Mouse (Mus musculus): Measurements from ENCODE around the gene Slc34a3.

Slc34a3 gene

GRCm38 (mm10) chr2:25252331-25252730 is 18.2 kb upstream of the Slc34a3 start:
- DNase-seq (ENCODE audit: low spot score in 2 of 2), result no peak

DNA sequence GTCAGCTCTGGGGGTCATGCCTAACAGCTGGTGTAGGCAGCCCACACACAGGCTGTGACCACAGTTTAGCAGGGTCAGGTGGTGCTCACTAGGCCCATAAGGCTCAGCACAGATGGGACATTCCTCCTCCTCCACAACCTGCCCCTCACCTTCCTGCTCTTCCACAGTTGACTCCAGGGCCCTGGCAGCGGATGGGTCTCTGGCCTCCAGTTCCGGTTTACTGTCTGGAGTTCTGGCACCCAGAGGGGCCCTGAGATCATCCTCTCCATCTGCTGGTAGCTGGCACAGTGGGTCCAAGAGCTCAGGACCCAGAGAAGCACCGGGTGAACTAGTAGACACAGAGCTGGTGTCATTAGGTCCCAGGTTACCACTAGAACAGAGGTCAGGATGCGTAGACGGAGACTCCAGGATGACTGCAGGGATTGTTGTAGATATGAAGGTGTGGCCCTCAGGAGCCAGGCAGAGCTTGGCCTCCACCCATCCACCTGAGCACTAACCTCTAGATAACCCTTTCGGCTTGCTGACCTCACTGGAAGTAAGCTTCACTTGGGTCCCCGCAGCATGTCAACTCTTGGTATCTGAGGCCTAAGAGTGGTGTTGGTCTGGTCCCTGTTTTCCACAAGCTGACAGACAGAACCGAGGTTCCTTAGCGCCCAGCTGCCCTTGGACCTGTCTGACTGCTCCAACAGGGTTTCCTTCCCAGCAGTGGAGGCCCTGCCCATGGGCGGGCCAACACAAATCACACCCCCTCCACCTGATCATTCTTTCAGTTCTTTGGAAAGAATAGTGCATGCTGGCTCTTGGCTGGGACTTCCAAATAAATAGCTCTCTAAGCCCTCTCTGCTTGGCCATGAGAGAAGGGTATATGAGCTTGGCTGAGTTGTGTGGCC is 12.3 kb upstream of the Slc34a3 start, which contains the start of gene AL732309.1:
TSS of gene AL732309.1 (minus strand) at position 681 of the 890 bp plus-strand sequence.
- DNase-seq (ENCODE audit: low spot score in 2 of 2), result no peak

GRCm38 (mm10) chr2:25244144-25244543 is 10.0 kb upstream of the Slc34a3 start:
- no peak for DNase-seq (ENCODE audit: low spot score in 2 of 2)

GRCm38 (mm10) chr2:25243342-25243741 is 9.2 kb upstream of the Slc34a3 start:
- no peak for DNase-seq (ENCODE audit: low spot score in 2 of 2)

DNA sequence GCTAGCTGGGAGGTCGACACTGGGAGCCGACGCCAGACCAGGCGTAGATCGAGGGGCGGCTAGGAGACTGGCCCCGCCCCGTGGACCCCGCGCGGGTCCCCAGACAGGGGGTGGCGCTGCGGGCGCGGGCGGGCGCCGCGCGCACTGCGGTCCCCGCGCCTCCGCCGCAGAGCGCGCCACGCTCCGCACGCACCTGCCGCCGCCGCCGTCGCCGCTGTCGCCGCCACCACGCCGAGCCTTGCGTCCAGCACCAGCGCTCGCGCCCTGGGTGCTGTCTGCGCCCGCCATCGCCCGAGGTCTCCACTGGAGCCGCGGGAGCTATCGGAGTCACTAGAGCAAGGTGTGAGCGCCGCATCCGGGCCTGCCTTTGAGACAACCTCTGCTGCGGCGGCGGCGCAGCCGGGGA is 7.9 kb upstream of the Slc34a3 start, which contains the start of the genes Rnf208 and Cysrt1:
TSS of gene Rnf208 (plus strand) at position 155 of the 406 bp plus-strand sequence.
TSS of gene Cysrt1 (minus strand) at position 352 of the 406 bp plus-strand sequence.
- no peak for DNase-seq (ENCODE audit: low spot score in 2 of 2)

DNA sequence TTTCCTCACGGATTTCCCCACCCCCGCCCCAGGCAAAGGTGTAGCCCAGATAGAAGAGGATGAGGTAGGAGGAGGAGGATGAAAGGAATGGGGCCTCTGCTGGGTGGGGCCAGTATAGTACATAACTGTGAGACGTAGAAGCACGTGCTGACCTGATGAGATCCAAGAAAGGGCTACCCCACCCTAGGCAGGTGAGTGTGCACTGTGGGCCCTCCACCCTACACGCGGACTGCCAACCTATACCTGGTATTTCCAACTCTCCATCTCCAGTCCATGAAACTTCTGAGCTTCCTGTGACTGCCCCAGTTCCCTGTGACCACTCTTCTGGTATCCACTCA is 7.2 kb upstream of the Slc34a3 start:
- no peak for DNase-seq (ENCODE audit: low spot score in 2 of 2)

GRCm38 (mm10) chr2:25240723-25241437 is 6.7 kb upstream of the Slc34a3 start:
- DNase-seq (ENCODE audit: low spot score in 2 of 2), result peak; percentile 71 to 73

DNA sequence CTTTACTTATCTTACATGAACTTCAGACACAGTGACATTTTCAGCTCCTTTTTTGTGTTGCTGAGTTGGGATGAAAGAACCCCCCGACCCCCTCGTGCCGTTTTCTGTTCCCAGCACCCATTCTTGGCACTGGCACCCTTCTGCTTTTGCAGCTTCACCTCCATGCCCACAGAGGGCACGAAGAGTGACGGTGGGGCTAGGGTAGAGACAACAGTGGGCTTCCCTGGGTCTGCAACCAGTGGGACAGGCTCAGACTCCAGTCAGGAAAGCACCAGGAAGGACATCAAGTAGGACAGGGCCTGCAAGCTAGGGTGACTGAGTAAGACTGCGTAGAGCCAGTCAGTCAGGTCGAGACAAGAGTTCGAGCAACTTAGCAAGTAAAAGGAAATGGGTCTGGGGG is 6.1 kb upstream of the Slc34a3 start:
- DNase-seq (ENCODE audit: low spot score in 2 of 2), result no peak

- DNase-seq (ENCODE audit: low spot score in 2 of 2), result no peak
These were observed 5.6 kb upstream of the Slc34a3 start for GRCm38 (mm10) chr2:25239766-25240165.

GRCm38 (mm10) chr2:25238106-25238505 is 3.9 kb upstream of the Slc34a3 start:
- no peak for DNase-seq (ENCODE audit: low spot score in 2 of 2)

DNA sequence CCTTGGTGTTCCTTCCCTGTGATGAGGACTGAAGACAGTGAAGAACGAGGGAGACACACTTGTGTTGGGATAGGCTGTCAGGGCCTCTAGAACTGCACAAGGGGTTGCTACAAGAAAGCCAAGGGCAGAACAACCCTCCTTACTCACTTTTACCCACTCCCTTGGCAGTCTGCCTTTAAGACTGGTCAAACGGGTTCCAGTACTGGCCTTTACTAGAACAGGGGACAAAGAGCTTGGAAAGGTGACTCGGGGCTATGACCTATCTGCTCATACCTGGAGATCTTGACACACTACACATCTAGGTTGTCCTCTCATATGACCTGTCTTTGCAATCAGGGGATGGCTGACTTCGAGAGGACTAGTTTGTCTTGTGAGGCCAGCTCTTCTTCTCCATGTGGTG is 3.4 kb upstream of the Slc34a3 start:
- no peak for DNase-seq (ENCODE audit: low spot score in 2 of 2)

GRCm38 (mm10) chr2:25236614-25237013 is 2.5 kb upstream of the Slc34a3 start, which contains the start of gene Rnf224:
Gene Rnf224, minus strand, starts transcription at chr2:25236787.
- no peak for DNase-seq (ENCODE audit: low spot score in 2 of 2)

DNA sequence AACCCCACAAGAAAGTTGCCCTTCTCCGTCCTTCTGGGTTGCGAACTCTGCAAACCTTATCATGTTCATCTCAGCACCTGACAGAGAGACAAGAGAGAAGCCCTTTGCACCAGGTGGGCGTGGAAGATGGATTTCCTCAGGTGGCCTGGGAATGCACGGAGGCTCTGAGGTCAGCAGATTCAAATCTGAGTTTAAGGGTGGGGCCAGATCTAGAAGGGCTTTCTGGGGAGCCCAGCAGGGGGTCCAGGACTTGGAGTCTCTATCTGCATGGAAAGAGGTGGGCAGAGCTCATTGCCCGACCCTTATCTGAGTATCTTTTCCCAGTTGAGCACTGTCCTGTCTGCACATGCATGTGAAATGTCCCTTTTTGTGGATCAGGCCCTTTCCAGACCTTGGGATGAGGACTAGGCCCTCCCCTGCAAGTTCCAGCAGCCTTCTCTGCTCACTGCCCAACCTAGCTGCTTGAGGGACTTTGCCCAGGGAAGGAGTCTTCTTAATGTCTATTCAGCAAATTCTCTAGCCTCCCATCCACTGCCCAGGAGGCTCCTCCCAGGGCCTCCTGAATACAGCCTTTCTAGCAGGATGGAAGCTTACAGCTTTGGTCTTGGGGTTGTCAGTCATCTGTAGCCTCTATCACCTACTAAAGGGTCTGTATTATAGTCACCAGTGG is 522 bp upstream of the Slc34a3 start:
- DNase-seq (ENCODE audit: low spot score in 2 of 2), result no peak

DNA sequence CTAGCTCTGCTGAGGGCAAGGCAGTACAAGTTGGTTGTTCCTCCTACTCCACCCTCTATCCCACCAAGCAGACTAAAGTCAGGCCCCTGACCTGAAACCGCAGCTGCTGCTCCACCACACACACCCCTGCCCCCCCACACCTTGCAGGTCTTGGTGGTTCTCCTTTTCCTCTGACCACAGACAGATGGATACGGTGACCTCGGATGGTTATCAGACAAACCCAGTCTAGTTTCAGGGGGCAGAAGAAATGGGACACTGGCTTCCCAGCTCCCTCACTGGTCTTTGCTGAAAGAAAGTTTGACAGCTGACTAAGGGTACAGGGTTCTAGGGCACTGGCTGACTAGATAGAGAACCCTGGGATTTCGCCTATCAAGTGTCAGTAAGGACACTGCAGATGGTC is 743 bp downstream of the Slc34a3 start:
- no peak for DNase-seq (ENCODE audit: low spot score in 2 of 2)

GRCm38 (mm10) chr2:25231038-25231437 is 3.1 kb downstream of the Slc34a3 start:
- no peak for DNase-seq (ENCODE audit: low spot score in 2 of 2)

DNA sequence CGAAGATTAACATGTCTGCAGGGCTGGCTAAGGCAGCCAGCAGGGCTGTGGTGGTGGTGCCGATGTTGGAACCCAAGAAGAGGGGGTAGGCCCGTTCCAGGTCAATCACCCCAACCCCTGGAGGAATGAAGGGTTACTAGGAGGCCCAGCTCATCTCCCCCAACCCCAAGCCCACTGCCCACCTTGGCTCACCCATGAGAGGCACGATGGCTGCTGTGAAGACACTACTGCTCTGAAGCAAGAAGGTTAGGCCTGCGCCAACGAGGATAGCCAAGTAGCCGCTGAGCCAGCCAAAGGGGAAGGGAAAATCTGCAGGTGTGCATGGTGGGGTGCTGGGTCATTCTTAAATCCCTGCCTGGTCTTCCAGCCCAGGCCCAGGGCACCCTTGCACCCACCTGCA is 3.6 kb downstream of the Slc34a3 start:
- no peak for DNase-seq (ENCODE audit: low spot score in 2 of 2)

GRCm38 (mm10) chr2:25229582-25229981 is 4.6 kb downstream of the Slc34a3 start:
- no peak for DNase-seq (ENCODE audit: low spot score in 2 of 2)

- no peak for DNase-seq (ENCODE audit: low spot score in 2 of 2)
These were observed 5.1 kb downstream of the Slc34a3 start for GRCm38 (mm10) chr2:25228995-25229530.

DNA sequence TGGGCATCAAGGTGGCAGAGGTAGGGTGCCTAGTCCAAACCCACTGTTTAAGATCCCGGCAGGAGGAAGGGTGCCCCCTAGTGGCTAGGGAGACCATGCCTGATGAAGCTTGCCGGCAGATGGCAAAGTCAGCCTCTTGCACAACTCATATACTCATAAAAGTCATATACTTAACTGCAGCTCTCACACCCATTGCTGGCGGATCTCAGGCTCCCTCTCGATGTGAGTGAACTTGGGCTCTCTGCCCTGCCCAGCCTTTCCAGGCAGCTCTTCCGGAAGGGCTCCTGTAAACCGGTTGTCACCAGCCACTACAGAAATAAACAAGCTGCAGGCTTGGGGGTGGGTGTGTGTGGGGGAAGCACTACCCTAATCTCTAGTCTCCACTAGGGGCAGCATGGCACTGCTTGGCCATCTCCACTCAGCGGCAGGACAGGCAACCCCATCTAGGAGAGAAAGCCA is 5.7 kb downstream of the Slc34a3 start:
- DNase-seq (ENCODE audit: low spot score in 2 of 2), result peak; percentile 75 to 85

- DNase-seq (ENCODE audit: low spot score in 2 of 2), result no peak
These were observed 6.8 kb downstream of the Slc34a3 start for GRCm38 (mm10) chr2:25227406-25227805.

GRCm38 (mm10) chr2:25226864-25227263 is 7.3 kb downstream of the Slc34a3 start:
- DNase-seq (ENCODE audit: low spot score in 2 of 2), result peak in 1 of 2 experiments; percentile 41
